Mouse (Mus musculus) liver, embryonic 15.5 days (tissue): Measurements from ENCODE around the gene Galnt15. TPM values are rescaled to one million over a fixed set of nuclear protein-coding genes. Genes with fewer than 3 reads are reported as not detected.

Experiments used
- ATAC-seq: fragments of 200-750 bp; cut with Nextera tagmentation; 2 replicates; pipeline ENCODE4 v1.8.0; 2017; ENCODE audit warnings: moderate number of reproducible peaks, mild to moderate bottlenecking, moderate library complexity; ENCODE audit not compliant: insufficient read depth
- H3K27ac ChIP-seq: fragments of 300-500 bp; sonication (generic); replicated peaks from 2 replicates; pipeline ENCODE4 v1.5.1; 2015; ENCODE audit warnings: mild to moderate bottlenecking, inconsistent platforms
- H3K27me3 ChIP-seq: fragments of 300-500 bp; sonication (generic); 2 replicates; pipeline ENCODE4 v1.6.1; 2015; ENCODE audit warnings: mild to moderate bottlenecking, inconsistent platforms
- H3K36me3 ChIP-seq: fragments of 300-500 bp; sonication (generic); replicated peaks from 2 replicates; pipeline ENCODE4 v1.6.1; 2015; ENCODE audit warnings: moderate library complexity, mild to moderate bottlenecking, inconsistent platforms
- H3K4me1 ChIP-seq: fragments of 300-500 bp; sonication (generic); replicated peaks from 2 replicates; pipeline ENCODE4 v1.6.1; 2015; ENCODE audit warnings: inconsistent platforms
- H3K4me2 ChIP-seq: fragments of 300-500 bp; sonication (generic); 2 replicates; pipeline ENCODE4 v1.6.1; 2015; ENCODE audit warnings: moderate library complexity, mild to moderate bottlenecking, inconsistent platforms
- H3K4me3 ChIP-seq: fragments of 300-500 bp; sonication (generic); replicated peaks from 2 replicates; pipeline ENCODE4 v1.5.1; 2015; ENCODE audit warnings: mild to moderate bottlenecking, inconsistent platforms
- H3K9ac ChIP-seq: fragments of 300-500 bp; sonication (generic); 2 replicates; pipeline ENCODE4 v1.6.1; 2015; ENCODE audit warnings: moderate library complexity, mild to moderate bottlenecking, inconsistent platforms
- H3K9me3 ChIP-seq: fragments of 300-500 bp; sonication (generic); replicated peaks from 2 replicates; pipeline ENCODE4 v1.6.1; 2016; ENCODE audit warnings: inconsistent platforms
- WGBS: fragments of 180-500 bp; shearing (Covaris S2); methylation state at CpG from one replicate; pipeline ENCODE4 v1.1.7; 2015; ENCODE audit warnings: mixed read lengths; ENCODE audit not compliant: insufficient replicate concordance; 5-methylcytosine and 5-hydroxymethylcytosine counted together
- polyA plus RNA-seq: library from polyadenylated mRNA; unstranded; fragments of >200 nt; fragmentation: Nextera tagmentation; extraction: Ambion mirVana; gene quantifications from 2 replicates; pipeline ENCODE4 v1.2.1, GENCODE M21; 2015

Gene Galnt15
- polyA plus RNA-seq, 1 experiment from 2014 or later = not detected

DNA sequence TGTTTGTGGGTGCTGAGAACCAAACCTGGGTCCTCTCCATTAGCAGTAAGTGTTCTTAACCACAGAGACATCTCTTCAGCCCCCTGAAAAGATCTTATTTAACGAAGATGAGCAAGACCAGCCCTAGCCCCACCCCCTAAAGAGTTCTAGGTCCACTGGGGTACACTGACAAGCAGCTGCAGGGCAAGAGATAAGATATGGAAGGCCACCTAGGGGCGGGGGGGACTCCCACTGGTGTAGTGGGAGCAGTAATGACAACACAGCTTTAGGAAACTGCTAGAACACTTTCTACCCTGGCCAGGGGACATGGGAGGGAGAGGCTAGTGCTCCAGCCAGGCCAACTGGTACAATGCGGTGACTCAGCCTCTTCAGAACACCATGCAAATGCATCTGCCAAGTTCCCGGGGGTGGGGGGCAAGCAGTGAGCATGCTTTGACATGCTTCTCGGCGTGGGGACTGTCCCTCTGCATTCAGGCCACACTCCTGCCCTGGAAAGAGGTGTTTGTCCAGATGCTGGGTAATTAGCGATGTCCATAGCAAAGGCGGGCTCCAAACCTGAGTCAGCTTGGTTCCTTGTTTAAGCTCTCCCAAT lies 9.0 kb downstream of the Galnt15 start:
- 0 out of 2 replicates have a peak overlapping the region, but pooled peaks have one; percentile 29 for H3K27ac ChIP-seq

DNA sequence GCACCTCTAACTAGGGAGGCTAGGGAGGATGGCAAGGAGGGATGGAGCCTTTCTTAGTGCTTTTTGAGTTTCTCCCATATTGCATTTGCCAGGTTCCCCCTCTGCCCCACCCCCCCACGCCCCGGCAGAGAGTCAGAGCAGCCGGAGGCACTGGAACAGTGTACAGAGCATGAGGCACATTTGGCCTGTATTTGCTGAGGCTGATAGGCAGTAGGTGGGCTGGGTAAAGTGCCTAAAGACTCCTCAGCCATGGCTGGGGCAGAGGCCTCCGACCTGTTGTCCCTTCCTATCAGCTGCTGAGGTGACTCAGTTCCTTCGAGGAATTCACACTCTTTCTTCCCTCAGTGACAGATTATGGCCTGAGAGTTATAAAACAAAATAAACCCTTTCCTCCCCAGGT lies 13.3 kb downstream of the Galnt15 start:
- Histone ChIP-seq H3K27me3 (no peaks in the 10 kb centered on the region), H3K4me2 (no peak overlapping the region), H3K9me3 (no peaks in the 10 kb centered on the region), H3K4me3 (no peak overlapping the region), H3K4me1 (peaks cover 29% of the 10 kb centered on the region), H3K27ac (no peak overlapping the region), H3K36me3 (no peaks in the 10 kb centered on the region), H3K9ac (no peak overlapping the region)
- WGBS = 45% methylated on average over 5 of the region's 5 CpGs
- no peak for ATAC-seq

More for the DNA sequence above, 9.0 kb downstream of the Galnt15 start:
- no peaks in the 10 kb centered on the region for H3K36me3 ChIP-seq
- H3K9ac ChIP-seq = no peak overlapping the region
- peaks cover 32% of the 10 kb centered on the region for H3K4me1 ChIP-seq
- peak; percentile 95 for ATAC-seq
- no peaks in the 10 kb centered on the region for H3K9me3 ChIP-seq
- H3K4me3 ChIP-seq = no peak overlapping the region
- H3K4me2 ChIP-seq = peak overlapping the region; percentile 48
- H3K27me3 ChIP-seq = no peaks in the 10 kb centered on the region
- WGBS = 54% methylated on average over 8 of the region's 8 CpGs

- Histone ChIP-seq H3K36me3 (no peaks in the 10 kb centered on the region), H3K4me3 (no peak overlapping the region), H3K27me3 (no peaks in the 10 kb centered on the region), H3K4me2 (no peak overlapping the region), H3K4me1 (no peaks in the 10 kb centered on the region), H3K9ac (no peak overlapping the region), H3K9me3 (no peaks in the 10 kb centered on the region), H3K27ac (no peak overlapping the region)
- 79% methylated on average over 8 of the region's 8 CpGs for WGBS
- ATAC-seq = no peak
Measured at GRCm38 (mm10) chr14:32046357-32046756, 17.6 kb downstream of the Galnt15 start.

- H3K4me2 ChIP-seq = no peak overlapping the region
- no peaks in the 10 kb centered on the region for H3K27me3 ChIP-seq
- H3K9me3 ChIP-seq = no peaks in the 10 kb centered on the region
- no peak overlapping the region for H3K27ac ChIP-seq
- H3K4me3 ChIP-seq = no peak overlapping the region
- WGBS = 49% methylated on average over 6 of the region's 6 CpGs
- no peak for ATAC-seq
- H3K9ac ChIP-seq = no peak overlapping the region
- no peaks in the 10 kb centered on the region for H3K36me3 ChIP-seq
- peaks cover 8% of the 10 kb centered on the region; the same call in 1 of the 2 replicates for H3K4me1 ChIP-seq
Measured at GRCm38 (mm10) chr14:32050171-32050570, 21.4 kb downstream of the Galnt15 start.

GRCm38 (mm10) chr14:32053895-32054294 lies 25.1 kb downstream of the Galnt15 start:
- ATAC-seq = no peak
- H3K4me3 ChIP-seq = no peak overlapping the region
- 35% methylated on average over 5 of the region's 5 CpGs for WGBS
- H3K9ac ChIP-seq = no peak overlapping the region
- H3K9me3 ChIP-seq = no peaks in the 10 kb centered on the region
- H3K27me3 ChIP-seq = no peaks in the 10 kb centered on the region
- no peaks in the 10 kb centered on the region for H3K36me3 ChIP-seq
- peaks cover 8% of the 10 kb centered on the region; the same call in 1 of the 2 replicates for H3K4me1 ChIP-seq
- no peak overlapping the region for H3K27ac ChIP-seq
- H3K4me2 ChIP-seq = no peak overlapping the region

DNA sequence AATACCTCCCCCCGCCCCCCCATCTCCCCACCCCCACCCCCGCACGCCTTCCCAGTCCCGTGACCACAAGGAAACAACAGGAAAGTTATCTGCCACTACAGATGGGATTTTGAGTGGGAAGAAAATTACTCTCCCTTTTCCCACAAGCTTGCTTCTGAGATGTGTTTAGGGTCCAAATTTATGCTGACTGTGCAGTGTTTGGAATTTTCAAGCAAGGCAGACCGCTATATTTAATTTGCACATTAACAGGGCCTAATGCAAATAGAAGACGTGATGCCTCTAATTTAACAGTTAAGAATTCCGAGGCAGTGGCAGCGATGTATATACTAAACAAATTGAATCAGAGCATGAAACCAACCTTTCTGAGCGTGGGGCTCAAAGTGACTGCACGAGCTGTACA lies 26.0 kb downstream of the Galnt15 start:
- Histone ChIP-seq H3K36me3 (no peaks in the 10 kb centered on the region), H3K9ac (no peak overlapping the region), H3K9me3 (no peaks in the 10 kb centered on the region), H3K4me2 (no peak overlapping the region), H3K27ac (no peak overlapping the region), H3K4me1 (peaks cover 8% of the 10 kb centered on the region; the same call in 1 of the 2 replicates), H3K4me3 (no peak overlapping the region), H3K27me3 (no peaks in the 10 kb centered on the region)
- WGBS = 55% methylated on average over 10 of the region's 10 CpGs
- ATAC-seq = no peak

- 63% methylated on average over 8 of the region's 8 CpGs for WGBS
- H3K27ac ChIP-seq = no peak overlapping the region
- no peak overlapping the region for H3K4me2 ChIP-seq
- no peak overlapping the region for H3K9ac ChIP-seq
- H3K4me1 ChIP-seq = peaks cover 8% of the 10 kb centered on the region; the same call in 1 of the 2 replicates
- H3K4me3 ChIP-seq = no peak overlapping the region
- no peaks in the 10 kb centered on the region for H3K27me3 ChIP-seq
- H3K9me3 ChIP-seq = no peaks in the 10 kb centered on the region
- no peak for ATAC-seq
- H3K36me3 ChIP-seq = no peaks in the 10 kb centered on the region
Measured at GRCm38 (mm10) chr14:32055781-32056180, 27.0 kb downstream of the Galnt15 start.

- no peak for ATAC-seq
- no peaks in the 10 kb centered on the region for H3K9me3 ChIP-seq
- H3K27ac ChIP-seq = no peak overlapping the region
- no peak overlapping the region for H3K9ac ChIP-seq
- 74% methylated on average over 2 of the region's 2 CpGs for WGBS
- H3K36me3 ChIP-seq = no peaks in the 10 kb centered on the region
- H3K4me3 ChIP-seq = no peak overlapping the region
- H3K27me3 ChIP-seq = no peaks in the 10 kb centered on the region
- H3K4me2 ChIP-seq = no peak overlapping the region
- H3K4me1 ChIP-seq = peaks cover 8% of the 10 kb centered on the region; the same call in 1 of the 2 replicates
Measured at GRCm38 (mm10) chr14:32056675-32057074, 27.9 kb downstream of the Galnt15 start.

DNA sequence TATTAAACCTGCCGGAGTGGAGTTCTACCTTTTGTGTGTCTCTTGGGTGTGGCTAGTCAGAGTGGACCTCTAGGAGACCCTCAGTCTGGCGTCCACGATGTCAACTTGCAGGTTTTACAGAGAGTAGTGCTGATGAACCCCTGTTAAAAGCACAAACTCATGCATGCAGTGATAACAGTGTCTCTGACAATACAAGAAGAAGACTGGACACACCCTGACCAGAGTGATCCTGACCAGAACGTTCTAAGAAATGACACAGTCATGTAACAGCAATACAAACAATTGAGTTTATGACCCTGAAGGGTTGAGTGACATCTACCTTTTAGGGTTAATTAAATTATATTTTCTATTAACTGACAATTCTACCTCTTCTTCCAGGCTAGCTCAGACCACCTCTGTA lies 28.9 kb downstream of the Galnt15 start:
- H3K9me3 ChIP-seq = no peaks in the 10 kb centered on the region
- no peak overlapping the region for H3K4me2 ChIP-seq
- no peaks in the 10 kb centered on the region for H3K36me3 ChIP-seq
- no peak overlapping the region for H3K27ac ChIP-seq
- H3K27me3 ChIP-seq = no peaks in the 10 kb centered on the region
- WGBS = 55% methylated on average over 4 of the region's 4 CpGs
- H3K4me1 ChIP-seq = peaks cover 8% of the 10 kb centered on the region; the same call in 1 of the 2 replicates
- ATAC-seq = no peak
- H3K4me3 ChIP-seq = no peak overlapping the region
- no peak overlapping the region for H3K9ac ChIP-seq

- Histone ChIP-seq H3K9me3 (no peaks in the 10 kb centered on the region), H3K4me1 (no peaks in the 10 kb centered on the region), H3K36me3 (no peaks in the 10 kb centered on the region)
Measured at GRCm38 (mm10) chr14:32061398-32061797, 32.6 kb downstream of the Galnt15 start.

DNA sequence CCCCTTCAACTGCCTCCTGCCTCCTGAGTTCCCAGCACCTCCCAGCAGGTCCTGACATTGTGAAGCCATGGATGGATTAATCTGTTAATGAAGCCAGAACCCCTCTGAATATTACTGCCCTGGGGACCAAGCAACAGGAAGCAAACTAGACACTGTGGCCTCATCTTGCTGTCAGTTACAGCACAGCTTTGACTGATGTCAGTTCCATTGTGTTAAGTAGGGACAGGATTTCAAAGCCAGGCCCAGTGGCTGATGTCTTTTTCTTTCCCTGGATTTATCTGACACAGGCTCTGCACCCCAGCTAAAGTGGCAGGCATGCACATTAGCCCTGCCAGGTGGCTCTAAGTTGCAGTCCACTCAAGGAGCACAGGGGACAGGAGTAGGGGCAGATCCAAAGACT lies 44.0 kb downstream of the Galnt15 start:
- no peak overlapping the region for H3K27ac ChIP-seq
- H3K4me2 ChIP-seq = no peak overlapping the region
- H3K27me3 ChIP-seq = no peaks in the 10 kb centered on the region
- no peak for ATAC-seq
- no peak overlapping the region for H3K9ac ChIP-seq
- H3K9me3 ChIP-seq = no peaks in the 10 kb centered on the region
- no peak overlapping the region for H3K4me3 ChIP-seq
- H3K4me1 ChIP-seq = peaks cover 11% of the 10 kb centered on the region; the same call in 1 of the 2 replicates
- H3K36me3 ChIP-seq = no peaks in the 10 kb centered on the region

More at GRCm38 (mm10) chr14:32061398-32061797, 32.6 kb downstream of the Galnt15 start:
- no peak overlapping the region for H3K9ac ChIP-seq
- H3K27ac ChIP-seq = no peak overlapping the region
- H3K4me3 ChIP-seq = no peak overlapping the region
- no peak overlapping the region for H3K4me2 ChIP-seq
- ATAC-seq = no peak
- 68% methylated on average over 4 of the region's 4 CpGs for WGBS
- H3K27me3 ChIP-seq = no peaks in the 10 kb centered on the region

DNA sequence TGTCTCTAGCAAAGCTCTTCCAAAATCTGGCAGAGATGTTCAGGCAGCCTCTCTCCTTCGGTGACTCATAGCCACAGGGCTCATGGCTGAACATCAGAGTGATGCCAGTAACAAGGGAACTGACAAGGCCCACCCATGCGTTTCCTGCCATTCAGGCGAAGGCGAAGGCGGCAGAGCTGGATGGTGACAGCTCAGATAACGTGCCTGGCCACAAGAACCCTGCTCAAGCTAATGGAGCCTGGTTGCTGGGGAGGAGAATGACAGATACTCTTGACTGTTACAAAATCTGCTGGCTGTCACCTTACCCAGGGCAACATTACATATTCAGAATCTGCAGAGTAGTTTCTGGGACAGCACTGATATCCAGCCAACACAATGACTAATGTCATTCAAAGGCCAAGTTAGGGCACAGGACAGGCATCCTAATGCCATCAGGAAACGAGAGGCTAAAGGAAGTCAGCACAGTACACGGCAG lies 44.5 kb downstream of the Galnt15 start:
- no peaks in the 10 kb centered on the region for H3K36me3 ChIP-seq
- H3K27me3 ChIP-seq = no peaks in the 10 kb centered on the region
- H3K9ac ChIP-seq = no peak overlapping the region
- H3K4me3 ChIP-seq = no peak overlapping the region
- no peak for ATAC-seq
- no peaks in the 10 kb centered on the region for H3K9me3 ChIP-seq
- no peak overlapping the region for H3K4me2 ChIP-seq
- H3K27ac ChIP-seq = no peak overlapping the region
- WGBS = 17% methylated on average over 8 of the region's 8 CpGs
- H3K4me1 ChIP-seq = peaks cover 11% of the 10 kb centered on the region; the same call in 1 of the 2 replicates
